Mouse (Mus musculus) right cerebral cortex, adult 18-20 months (tissue): ENCODE results near the gene Cacng8.
A peak's percentile ranks its signal among the peaks of the same experiment; 100 is the strongest.

Experiments
- DNase-seq: peaks from one replicate; pipeline ENCODE4 v3.0.0; 2022; ENCODE audit warnings: mixed read lengths

Gene Cacng8

DNA sequence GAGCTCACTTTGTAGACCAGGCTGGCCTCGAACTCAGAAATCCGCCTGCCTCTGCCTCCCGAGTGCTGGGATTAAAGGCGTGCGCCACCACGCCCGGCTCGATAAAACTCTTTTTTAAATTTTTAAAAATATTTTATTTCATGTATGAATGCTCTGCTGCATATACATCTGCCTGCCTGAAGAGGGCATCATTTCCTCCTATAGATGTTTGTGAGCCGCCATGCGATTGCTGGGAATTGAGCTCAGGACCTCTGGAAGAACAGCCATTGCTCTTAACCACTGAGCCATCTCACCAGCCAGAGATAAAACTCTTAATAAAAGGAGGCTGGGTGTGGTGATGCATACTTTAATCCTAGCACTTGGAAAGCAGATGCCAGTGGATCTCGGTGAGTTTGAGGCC, 49.5 kb downstream of the Cacng8 start:
- DNase-seq = no peak

DNA sequence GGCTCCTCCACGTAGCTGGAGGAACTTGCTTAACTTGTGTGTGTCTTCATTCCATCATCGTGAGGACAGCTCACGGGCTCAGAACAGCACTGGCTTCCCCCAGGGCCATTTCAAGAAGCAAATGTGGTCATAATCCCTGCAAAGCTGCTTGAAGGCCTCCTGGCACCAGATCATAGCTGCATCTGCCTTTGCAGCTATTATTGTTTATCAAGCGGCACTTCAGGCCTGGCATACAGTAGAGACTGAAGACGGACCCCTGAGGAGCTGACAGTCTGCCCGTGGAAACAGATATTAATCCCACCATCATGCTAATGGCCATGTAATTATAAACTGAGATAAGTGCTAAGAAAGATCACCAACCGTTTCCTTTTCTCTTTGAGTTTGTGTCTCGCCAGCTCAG, 50.0 kb downstream of the Cacng8 start:
- DNase-seq = no peak

DNA sequence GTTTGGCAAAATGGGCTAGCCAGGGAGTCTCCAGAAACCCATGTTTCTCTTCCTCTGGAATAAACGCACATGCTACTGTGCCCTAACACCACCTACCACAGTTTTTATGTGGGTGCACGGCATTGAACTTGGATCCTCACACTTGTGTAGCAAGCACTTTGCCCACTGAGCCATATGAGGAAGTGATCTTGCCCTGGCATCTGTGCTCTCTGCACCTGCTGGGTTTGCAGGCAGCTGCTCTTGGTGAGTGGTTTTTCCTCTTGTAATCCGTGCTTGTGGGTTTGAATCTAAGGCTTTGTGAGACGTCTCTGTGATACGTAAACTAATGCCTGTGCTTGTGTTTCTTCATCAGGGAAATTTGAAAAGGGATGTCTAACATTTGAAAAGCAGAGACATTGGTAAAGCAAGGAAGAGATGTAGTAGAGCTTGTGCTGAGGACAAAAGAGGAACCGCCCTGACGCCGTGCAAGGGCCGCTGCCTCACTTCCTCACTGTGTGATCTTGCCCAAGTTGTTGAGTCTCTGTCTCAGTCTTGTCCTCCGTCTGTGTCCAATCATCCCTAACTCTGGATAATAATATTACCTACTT, 52.1 kb downstream of the Cacng8 start:
- DNase-seq = no peak

DNA sequence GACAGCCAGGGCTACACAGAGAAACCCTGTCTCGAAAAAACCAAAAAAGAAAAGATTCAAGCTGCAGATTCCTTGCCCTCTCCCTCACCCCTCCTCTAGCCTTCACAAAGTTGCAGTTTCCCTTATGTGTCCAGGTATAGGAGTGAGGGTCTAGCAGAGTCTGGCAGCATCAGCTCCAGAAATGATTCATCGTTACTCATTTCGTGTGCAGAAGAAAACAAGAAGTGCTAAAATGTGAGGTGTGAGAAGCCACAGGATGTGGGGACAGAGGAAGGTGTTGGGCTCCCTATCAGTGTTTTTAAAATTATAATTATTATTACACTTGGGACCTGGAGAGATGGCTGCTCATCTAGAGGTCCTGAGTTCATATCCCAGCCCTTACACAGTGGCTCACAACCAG, 54.2 kb downstream of the Cacng8 start:
- DNase-seq = no peak

DNA sequence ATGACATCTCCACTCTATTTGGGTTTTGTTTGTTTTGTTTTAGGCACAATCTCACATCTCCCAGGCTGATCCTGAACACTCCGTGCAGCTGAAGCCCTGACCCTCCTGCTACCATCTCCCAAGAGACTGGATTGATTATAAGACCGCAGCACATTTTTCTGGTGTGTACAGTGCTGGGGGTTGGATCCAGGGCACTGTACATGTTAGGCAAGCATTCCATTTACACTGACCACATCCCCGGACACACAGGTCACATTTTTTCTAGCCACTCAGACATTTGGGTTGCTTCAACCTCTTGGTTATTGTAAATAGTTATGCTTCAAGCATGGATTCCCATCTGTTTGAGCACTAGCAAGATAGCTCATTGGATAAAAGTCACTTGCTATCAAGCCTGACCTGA, 56.1 kb downstream of the Cacng8 start:
- no peak for DNase-seq

DNA sequence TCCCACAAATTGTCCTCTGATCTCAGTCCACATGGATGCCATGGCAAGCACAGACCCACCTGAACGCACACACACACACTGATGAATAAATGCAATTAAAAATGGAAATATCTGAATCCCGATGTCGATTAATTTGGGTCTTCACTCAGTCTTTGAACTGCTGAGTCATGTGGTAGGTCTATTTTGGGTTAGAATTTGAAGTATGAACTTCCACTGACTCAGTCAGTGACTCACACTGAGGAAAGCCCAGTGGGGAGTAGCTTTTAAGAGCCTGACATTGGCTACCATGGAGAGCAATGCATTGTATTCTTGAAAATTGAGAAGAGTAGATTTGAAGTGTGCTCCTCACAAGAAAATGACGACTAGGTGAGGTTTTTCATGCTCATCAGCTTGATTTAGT, 56.5 kb downstream of the Cacng8 start:
- DNase-seq = no peak

DNA sequence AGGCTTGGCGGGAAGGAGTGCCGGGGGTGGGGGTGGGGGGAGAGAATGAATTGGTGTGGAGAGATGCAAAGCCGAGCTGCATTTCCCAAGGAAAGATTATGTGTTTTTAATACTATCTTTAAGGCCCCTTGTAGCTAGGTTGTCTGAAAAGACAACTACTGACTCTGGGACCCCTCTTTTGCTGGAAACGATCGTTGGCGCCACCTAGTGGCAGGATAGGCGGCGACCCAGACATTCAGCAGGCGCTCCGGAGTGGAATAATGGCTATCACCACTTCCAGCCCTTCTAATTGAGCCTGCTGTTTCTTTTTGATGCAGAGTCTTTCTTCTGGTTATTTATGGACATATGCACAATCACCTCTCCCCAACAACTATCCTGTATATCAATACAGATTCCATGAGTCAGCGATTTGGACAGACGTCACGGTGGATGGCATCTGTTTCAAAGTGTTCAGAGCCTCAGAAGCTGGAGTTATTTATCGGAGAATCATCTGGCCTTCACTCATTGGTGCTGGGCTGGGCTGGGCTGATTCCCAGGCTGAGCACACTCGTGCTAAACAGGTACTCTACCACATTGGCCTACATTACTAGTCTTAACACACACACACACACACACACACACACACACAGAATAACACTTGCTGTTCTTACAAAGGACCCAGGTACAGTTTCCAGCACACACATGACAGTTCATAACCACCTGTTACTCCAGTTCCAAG, 58.4 kb downstream of the Cacng8 start:
- peak; percentile 68 for DNase-seq

DNA sequence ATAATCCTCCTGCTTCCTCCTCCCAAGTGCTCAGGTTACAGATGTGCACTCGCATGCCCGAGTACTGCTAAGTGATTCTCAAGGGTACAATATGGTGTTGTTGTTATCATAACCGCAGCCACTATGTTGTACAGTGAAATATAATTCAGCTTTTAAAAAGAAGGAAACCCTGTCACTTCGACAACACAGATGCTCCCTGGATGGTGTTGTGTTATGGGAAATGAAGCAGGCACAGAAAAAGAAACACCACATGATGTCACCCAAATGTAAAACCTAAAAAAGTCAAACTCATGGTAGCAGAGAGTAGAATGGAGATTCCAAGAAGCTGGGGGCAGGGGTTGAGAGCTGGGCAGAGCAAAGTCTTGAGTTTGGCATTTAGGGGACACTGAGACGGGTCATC, 60.2 kb downstream of the Cacng8 start:
- no peak for DNase-seq

DNA sequence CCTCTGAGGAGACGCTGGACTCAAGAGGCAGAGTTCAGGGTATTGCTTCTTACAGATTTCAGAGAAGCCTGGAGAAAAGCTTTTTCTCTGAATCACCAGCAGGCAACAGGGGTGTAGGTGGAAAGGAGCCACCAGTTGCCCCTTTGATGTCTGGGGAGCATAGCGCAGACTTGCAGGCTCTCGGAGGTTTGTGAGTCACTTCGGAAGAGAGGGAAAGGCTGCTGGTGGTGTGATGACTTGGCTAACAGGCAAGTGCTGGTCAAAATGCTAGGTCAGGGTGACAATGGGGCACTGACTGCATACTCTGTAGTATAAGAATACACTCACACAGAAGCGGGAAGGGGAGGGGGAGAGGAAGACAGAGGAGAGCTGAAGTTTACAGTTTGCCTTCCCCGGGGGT, 60.7 kb downstream of the Cacng8 start:
- DNase-seq = no peak

DNA sequence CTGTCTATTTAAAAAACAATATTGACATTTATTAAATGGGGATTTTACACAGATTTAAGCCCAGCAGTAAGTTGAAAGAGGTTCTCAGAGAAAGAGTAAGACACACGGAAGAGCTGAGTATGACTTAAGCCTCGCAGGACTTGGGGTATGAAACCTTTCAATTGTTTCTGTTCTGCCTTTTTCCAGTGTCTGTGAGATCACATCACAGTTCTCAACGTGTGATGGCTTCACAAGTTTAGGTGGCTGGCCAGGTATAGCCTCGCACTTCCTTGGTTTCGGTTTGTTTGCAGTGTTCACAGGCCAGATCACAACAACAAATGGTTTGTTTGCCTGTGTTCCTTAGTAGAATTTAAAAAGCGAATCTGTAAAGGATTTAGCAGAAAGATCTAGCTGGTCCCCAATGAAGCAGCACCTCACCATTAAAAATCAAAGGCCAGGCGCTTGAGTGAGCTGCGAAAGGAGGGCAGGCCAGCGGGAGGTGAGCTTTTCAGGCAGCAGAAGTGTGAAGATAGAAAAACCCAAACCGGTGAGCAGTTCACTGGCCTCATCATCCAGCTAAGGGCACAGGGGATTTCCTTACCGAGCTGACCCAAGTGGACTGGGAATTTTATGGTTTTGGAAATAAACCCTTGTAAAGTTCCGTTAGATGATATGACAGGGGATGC, 62.5 kb downstream of the Cacng8 start:
- no peak for DNase-seq

DNA sequence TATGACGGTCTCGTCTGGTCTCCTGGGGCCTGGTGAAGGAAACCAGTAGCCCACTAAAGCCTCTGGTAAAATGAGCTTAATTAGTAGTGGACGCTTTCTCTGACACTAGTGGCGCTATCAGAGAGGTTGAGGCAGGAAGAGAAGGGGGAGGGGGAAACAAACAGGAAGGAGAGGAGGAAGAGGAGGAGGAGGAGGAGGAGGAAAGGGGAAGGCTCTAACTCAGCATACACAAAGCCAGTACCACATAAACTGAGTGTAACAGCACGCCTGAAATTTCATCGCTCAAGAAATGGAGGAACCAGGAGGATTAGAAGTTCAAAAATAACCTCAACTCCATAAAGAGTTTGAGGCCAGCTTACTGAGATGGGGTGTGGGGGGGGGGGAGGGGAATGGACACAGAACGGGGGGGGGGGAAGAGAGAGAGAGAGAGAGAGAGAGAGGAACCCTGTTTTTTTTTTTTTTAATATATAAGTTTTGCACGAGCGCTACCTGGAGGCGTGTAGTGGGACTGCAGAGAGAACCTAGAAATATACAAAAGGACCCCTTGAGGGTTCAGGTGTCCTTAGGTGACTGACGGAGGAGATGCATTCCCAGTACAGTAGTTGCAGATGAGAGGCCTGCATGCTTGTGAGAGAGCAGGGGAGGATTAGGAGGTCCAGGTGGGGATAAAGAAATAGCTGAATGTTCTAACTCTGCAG, 63.2 kb downstream of the Cacng8 start:
- DNase-seq = no peak

DNA sequence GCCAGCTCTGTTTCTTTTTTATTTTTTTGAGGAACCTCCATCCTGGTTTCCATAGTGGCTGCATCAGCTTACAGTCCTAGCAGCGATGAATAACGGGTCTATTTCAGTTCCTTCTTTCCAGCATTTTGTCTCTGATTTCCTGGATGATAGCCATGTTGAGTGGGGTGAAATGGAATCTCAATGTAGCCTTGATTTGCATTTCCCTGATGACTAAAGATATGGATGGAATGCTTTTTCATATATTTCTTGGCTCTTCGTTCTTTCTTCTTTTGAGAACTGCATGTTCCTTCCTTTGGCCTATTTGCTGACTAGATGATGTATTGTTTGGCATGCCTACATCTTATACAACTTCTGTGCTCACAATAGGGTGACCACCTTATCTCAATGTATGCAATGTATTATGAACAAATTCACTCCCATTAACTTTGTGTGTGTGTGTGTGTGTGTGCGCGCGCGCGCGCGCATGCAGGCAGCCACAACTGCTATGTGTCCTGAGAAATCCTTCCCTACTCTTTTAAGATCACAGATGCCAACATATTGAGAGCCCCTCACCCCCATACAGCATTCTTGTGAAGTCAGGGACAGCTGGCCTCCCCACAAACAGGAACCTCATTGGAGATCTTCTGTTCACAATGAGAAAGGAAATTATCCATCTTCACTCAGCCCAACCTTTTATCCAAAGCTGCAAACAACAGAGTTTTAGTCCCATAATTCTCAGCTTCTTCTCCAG, 66.8 kb downstream of the Cacng8 start:
- peak; percentile 38 for DNase-seq

DNA sequence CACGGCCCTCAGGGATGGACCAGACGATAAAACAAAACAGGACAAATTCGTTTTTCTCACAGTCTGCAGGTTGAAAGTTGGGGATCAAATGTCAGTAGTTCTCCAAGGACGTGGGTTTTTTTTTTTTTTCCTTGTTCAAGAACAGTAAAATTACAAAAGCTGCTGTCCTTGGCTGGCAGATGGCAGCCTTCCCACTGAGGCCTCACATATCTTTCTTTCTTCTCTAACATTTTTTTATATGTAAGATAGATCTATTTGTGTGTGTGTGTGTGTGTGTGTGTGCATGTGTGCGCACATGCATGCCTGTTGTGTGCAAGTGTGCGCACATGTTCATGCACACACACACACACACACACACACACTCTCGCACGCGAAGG, 67.3 kb downstream of the Cacng8 start:
- DNase-seq = no peak

DNA sequence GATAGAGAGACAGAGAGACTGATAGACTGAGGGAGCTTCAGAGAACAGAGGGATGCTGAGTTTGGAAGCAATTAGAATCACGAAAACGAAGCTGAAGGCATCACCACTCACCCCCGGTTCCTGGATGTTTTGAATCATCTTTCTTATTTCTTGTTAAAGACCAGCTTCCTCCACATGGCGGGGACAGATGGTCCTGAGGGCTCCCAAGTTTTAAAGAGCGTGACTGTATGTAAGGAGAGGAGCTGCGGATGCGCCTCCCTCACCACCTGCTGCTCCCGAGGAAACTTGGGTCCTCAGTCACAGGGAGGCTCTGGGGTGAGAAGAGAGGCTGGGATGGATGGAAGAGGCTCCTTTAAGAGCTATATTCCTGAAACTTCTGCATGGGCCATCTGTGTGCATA, 69.8 kb downstream of the Cacng8 start:
- peak; percentile 77 for DNase-seq

DNA sequence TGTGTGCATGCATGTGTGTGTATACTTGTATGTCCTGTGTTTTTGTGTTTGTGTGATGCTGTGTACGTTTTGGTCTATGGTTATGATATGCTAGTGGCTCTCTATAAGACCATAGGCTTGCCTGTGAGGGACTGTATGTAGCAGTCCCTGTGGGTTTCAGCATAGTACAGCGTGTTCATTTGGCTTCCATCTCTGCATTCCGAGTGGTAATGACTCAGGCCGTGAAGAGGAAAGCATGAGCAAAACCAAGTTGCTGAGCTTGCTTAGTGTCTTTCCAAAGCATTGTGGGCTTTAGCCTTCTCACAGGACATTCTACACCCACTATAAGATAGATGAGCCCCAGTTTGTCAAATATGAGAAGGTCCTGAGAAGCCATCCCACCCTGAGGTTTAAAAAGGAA, 72.8 kb downstream of the Cacng8 start:
- DNase-seq = no peak
